Mouse (Mus musculus) left cerebral cortex, postnatal 4 days (tissue): ENCODE results near the gene Ldlrad1. TPM values are rescaled to one million over a fixed set of nuclear protein-coding genes. Genes with fewer than 3 reads are reported as not detected.
A peak's percentile ranks its signal among the peaks of the same experiment; 100 is the strongest.

Experiments used
- DNase-seq: peaks from one replicate; pipeline ENCODE4 v3.0.0-alpha.2; 2022
- intact Hi-C: fragments of 180-260 bp; cut with DNase I; formaldehyde crosslinking; loops from one replicate; pipeline ENCODE4 v1.15.1; 2025
- total RNA-seq, 2 experiments: library from RNA; stranded (reverse); gene quantifications; 2 replicates each; pipeline ENCODE4 v1.2.3; 2021

Ldlrad1 gene
- total RNA-seq, 2 experiments from 2014 or later, result not detected

- peak; percentile 99 for DNase-seq
- intact Hi-C loops, result loop anchor here (5.0 kb wide), 2 partner anchors 59 to 94 kb away; partner anchors contain the start of gene Yipf1
Measured at GRCm38 (mm10) chr4:107253125-107254091, 44.4 kb downstream of the Ldlrad1 start, which contains the start of the genes Lrrc42 and Hspb11. Gene Lrrc42, minus strand, starts transcription at chr4:107253532. Gene Hspb11, plus strand, starts transcription at chr4:107253593.

GRCm38 (mm10) chr4:107254414-107254813, 45.4 kb downstream of the Ldlrad1 start:
- DNase-seq, result no peak
- intact Hi-C loops, result loop anchor here (5.0 kb wide), 2 partner anchors 58 to 93 kb away; partner anchors contain the start of gene Yipf1

- intact Hi-C loops, result no loop called here
- no peak for DNase-seq
Measured at GRCm38 (mm10) chr4:107260001-107260400, 51.0 kb downstream of the Ldlrad1 start.

Other genes with a start within 250 kb of the Ldlrad1 start
- 10 to 100 TPM; 65.6 to 71.2 TPM for gene Mrpl37, start 142.3 kb upstream of the Ldlrad1 start, total RNA-seq
- 1 to 10 TPM; 5.6 to 6.9 TPM for gene Cyb5rl, start 142.2 kb upstream of the Ldlrad1 start, total RNA-seq
- gene Cdcp2, start 112.3 kb upstream of the Ldlrad1 start, total RNA-seq, result not detected
- 100 to 1,000 TPM; 115 to 118 TPM for gene Tmem59, start 30.8 kb upstream of the Ldlrad1 start, total RNA-seq
- gene Tceanc2, start 30.1 kb upstream of the Ldlrad1 start, total RNA-seq, result 10 to 100 TPM; 24.4 to 27.4 TPM
- 10 to 100 TPM; 40.3 to 44.8 TPM for gene Lrrc42, start 44.4 kb downstream of the Ldlrad1 start, total RNA-seq
- 10 to 100 TPM; 14.8 to 20.0 TPM for gene Hspb11, start 44.4 kb downstream of the Ldlrad1 start, total RNA-seq
- gene Dio1, start 98.0 kb downstream of the Ldlrad1 start, total RNA-seq, result not detected
- gene Yipf1, start 105.2 kb downstream of the Ldlrad1 start, total RNA-seq, result 10 to 100 TPM; 42.4 to 46.0 TPM
- gene Ndc1, start 158.6 kb downstream of the Ldlrad1 start, total RNA-seq, result 10 to 100 TPM; 17.8 to 18.0 TPM
- 1 to 10 TPM; 1.9 to 3.6 TPM for gene Glis1, start 225.4 kb downstream of the Ldlrad1 start, total RNA-seq